Mouse (Mus musculus) thymus, adult 2 months (tissue): ENCODE measurements at regions not wholly inside any gene's neighbourhood (a gene's known extent, or its start where the extent isn't known, plus 50 kb on each side); places are given as distances from the start of the nearest gene placed in this dataset.

Experiments used
- CTCF ChIP-seq: fragments of 200-500 bp; IDR thresholded peaks from 2 replicates; pipeline ENCODE4 v1.5.1; 2012; ENCODE audit warnings: mild to moderate bottlenecking, control low read depth, low read length, moderate library complexity, borderline replicate concordance; ENCODE audit not compliant: control insufficient read depth, poor library complexity, insufficient read depth; ENCODE audit errors: extremely low read depth
- POLR2A ChIP-seq: fragments of 200-500 bp; IDR thresholded peaks from 2 replicates; pipeline ENCODE4 v1.6.1; 2012; ENCODE audit warnings: mild to moderate bottlenecking, low read length, control low read depth, moderate library complexity; ENCODE audit not compliant: control insufficient read depth, poor library complexity, insufficient read depth; ENCODE audit errors: extremely low read depth

- no peak for TF ChIP-seq POLR2A
- TF ChIP-seq CTCF, result no peak
Observed at GRCm38 (mm10) chr7:136393454-136393853, 501.0 kb upstream of the Mgmt start.
